Mouse (Mus musculus) testis, postnatal 10 days (tissue): ENCODE results near the gene Olfr172.

ENCODE experiments used
- DNase-seq: peaks from one replicate; pipeline ENCODE4 v3.0.0; 2021; ENCODE audit warnings: low spot score

The Olfr172 gene

DNA sequence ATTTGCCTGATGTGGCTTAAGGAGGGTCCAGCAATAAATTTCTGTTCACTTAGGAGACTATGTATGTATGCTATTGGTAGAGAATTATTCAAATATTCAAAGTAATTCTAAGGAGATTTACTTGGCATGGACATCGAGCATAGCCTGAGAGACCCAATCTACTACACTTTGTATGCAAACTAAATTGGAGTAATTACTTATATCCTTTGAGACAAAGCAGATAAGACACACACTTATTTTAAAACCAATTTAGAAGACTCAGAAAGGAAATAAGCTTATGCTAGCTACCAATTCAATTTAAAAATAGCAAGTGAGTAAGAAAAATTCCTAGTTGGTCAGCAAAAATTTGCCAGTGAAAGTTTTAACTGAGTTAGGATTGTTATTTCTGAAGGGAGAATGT is at the start of gene Olfr172:
TSS of gene Olfr172 (minus strand) at position 101 of the 400 bp plus-strand sequence.
- DNase-seq = no peak

DNA sequence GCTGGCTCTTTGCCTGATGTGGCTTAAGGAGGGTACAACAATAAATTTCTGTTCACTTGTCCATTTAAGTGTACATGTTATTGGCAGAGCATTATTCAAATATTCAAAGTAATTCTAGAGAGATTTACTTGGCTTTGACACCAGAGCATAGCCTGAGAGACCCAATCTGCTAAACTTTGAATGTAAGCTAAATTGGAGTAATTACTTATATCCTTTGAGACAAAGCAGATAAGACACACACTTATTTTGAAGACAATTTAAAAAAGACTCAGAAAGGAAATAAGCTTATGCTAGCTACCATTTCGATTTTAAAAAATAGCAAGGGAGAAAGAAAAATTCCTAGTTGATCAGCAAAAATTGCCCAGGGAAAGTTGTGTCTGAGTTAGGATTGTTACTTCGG is 37.2 kb upstream of the Olfr172 start, which contains the start of gene Olfr173:
TSS of gene Olfr173 (minus strand) at position 101 of the 400 bp plus-strand sequence.
- no peak for DNase-seq

DNA sequence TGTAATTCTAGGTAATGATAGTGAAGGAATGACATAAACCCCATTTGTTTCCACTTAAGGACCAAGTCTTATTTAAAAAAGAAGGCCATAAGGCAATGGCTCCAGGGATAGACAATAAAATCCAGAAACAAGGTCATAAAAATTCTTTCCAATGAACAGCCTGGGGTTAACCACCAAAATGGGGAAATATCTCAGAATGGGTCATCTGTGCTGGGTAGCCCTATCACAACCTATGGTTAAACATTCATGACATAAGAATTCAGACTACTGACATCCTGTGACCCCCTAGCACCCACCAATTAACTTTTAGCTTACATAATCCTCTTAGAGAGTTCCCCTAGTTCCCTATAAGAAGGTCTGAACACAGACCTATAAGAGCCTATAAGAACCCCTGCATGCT is 6.8 kb downstream of the Olfr172 start:
- no peak for DNase-seq

- DNase-seq = no peak
Observed at GRCm38 (mm10) chr16:58751314-58751713, 11.7 kb downstream of the Olfr172 start.

- DNase-seq = no peak
Observed at GRCm38 (mm10) chr16:58746715-58747114, 16.3 kb downstream of the Olfr172 start.

DNA sequence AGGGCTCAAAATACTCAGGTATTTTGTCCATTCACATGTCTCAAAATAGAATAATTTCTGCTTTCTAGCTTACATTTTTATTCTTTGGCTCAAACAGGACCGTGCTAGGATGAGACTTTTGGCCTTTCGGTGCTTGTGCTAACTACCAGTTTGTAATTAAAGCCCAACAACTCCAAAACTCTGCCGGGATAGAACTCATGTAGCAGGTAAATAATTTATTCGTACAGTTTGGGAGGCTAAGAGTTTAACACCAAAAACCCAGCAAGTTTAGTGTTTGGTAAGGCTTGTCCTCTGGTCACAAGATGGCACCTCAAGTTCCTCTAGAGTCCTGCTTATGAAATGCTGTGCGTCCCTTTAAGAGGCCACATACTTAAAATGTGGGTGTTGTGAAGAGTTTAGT is 22.2 kb downstream of the Olfr172 start:
- DNase-seq = no peak

- no peak for DNase-seq
Observed at GRCm38 (mm10) chr16:58738800-58739199, 24.2 kb downstream of the Olfr172 start.

- DNase-seq = no peak
Observed at GRCm38 (mm10) chr16:58738205-58738604, 24.8 kb downstream of the Olfr172 start.

DNA sequence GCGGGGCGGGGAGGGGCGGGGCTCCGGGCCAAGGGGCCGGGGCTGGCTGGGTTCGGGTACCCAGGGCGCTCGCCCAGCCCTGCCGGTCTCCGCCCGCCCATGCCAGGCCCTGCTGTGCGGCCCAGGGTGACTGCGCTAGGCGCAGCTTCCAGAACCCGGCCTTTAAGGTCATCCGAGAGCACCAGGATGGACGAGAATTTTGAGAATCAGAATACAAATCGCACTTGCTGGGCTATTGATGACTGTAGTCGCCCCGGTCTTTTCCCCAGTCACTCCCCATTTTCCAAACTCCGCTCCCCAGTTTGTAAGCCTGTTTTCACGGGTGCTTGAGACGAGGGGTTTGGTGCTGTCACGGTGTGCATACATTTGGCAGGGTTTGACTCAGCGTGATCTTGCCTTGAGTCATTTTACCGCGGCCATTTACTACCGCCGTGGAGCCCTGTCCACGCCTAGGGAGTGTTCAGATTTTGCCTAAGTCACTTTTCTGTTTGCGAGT is 34.8 kb downstream of the Olfr172 start:
- DNase-seq = no peak

DNA sequence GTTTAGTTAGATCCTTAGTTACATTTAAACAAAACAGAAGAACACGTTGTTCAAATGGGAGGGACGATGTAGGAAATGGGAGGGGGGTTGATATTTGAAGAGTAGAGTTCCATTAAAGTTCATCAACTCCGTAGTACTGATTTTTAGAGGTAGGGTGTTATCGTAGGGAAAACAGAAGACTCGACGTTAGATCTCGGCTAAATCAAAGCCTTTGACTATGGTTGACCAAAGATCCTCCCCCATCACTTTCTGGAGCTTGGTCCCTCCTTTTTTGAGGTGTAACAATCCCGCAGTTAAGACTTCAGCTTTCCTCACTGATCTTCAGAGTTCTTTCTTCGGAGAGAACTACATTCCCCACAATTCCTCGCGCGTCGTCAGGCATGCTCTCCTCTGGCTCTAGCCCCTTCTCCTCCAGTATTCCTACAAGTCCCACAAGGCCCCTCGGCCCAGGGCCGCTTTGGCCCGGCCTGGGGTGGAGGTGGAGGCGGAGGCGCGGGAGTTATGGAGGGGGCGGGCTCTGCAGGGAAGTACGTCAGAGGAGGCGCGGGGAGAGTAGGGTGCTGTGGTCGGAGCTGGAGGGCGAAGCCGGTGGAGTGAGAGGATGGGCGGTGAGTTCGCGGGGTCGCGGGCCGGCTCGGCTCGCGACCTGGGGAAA is 35.4 kb downstream of the Olfr172 start, which contains the start of gene Cldnd1:
TSS of gene Cldnd1 (plus strand) at position 434 of the 655 bp plus-strand sequence.
- peak; percentile 93 for DNase-seq

DNA sequence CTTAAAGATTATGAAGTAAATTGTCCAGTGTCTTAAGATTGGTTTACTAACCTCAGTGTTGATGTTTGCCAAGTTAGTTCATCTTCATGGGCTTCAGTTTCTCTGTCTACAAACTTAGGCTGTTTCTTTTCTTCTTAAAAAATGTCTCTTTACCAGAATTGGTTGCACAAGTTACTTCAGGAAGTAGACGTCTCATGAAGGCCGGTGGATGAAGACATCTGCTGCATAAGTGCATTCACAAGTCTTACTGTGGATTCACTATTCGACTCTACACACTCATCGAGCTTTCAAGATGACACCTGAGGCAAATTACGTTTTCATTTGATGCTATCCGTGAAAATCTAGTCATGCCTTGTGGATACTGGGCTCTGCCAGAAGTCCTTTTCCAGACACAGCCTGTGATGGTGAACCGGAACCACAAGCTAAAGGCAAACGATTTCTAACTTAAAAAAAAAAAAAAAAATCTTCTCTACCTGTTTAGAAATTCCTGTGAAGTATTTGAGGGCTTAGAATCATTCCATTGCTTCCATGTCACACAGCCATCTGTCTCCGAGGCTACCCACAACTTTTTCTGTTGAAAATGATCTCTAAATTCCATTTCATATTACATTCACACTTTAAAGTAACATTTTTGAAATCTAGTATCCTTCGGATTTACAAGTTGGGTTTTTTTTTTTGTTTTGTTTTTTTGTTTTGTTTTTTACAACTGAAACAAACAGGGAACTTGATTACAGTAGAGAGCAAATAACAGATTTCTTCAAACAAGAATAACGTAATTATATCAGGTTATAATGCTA is 36.1 kb downstream of the Olfr172 start:
- DNase-seq = no peak

GRCm38 (mm10) chr16:58722292-58722691 is 40.7 kb downstream of the Olfr172 start:
- DNase-seq = no peak

GRCm38 (mm10) chr16:58718666-58719120 is 44.3 kb downstream of the Olfr172 start, which contains the start of gene Gpr15:
TSS of gene Gpr15 (minus strand) at chr16:58719070.
- no peak for DNase-seq

DNA sequence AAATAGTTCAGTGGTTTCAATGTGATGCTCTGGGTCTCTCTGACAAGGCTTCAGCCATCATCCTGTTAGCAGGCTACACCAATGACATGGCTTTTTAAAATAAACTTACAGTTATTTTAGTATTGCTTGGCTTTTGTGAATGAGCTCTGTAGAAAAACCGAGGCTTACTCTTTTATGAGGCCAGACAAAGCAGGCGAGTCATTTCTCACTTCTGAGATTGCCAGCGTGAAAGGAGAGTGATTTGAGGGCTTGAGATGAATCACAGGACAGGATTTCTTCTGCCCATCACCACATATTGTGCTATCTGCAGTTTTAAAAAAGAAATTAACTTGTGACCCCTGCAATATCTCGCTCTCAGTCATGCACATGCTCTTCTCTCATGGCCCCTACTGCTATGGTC is 48.0 kb downstream of the Olfr172 start:
- DNase-seq = no peak

- DNase-seq = no peak
Observed at GRCm38 (mm10) chr16:58713128-58713527, 49.8 kb downstream of the Olfr172 start.

DNA sequence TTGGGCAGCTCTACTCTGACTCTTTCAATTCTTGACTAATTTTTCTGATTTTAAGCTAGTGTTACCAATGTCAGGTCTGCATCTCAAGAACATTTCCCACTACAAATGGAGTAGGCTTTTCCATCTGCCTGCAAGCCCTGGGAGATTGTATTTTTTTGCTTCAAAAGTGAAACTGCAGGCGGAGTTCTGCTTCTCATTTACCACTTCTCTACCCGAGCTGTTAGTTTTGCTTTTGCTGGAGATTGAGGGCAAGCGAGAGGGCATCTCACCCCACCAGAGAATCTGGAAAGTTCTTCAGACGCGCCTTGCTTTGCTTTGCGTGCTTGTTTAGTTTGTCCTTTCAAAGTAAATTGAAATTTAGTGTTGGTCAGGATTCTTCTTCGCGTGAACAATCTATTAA is 50.8 kb downstream of the Olfr172 start:
- DNase-seq = no peak
